Mouse (Mus musculus): ENCODE measurements around the gene Zfp85. TPM values are rescaled to one million over a fixed set of nuclear protein-coding genes. Genes with fewer than 3 reads are reported as not detected.

Zfp85 gene
- polyA plus RNA-seq (2014; fragmentation: Illumina TruSeq; extraction: RNeasy Lipid Tissue Mini Kit (QIAGEN cat#74804); ENCODE audit: low read depth, low replicate concordance) = 8.2 TPM

DNA sequence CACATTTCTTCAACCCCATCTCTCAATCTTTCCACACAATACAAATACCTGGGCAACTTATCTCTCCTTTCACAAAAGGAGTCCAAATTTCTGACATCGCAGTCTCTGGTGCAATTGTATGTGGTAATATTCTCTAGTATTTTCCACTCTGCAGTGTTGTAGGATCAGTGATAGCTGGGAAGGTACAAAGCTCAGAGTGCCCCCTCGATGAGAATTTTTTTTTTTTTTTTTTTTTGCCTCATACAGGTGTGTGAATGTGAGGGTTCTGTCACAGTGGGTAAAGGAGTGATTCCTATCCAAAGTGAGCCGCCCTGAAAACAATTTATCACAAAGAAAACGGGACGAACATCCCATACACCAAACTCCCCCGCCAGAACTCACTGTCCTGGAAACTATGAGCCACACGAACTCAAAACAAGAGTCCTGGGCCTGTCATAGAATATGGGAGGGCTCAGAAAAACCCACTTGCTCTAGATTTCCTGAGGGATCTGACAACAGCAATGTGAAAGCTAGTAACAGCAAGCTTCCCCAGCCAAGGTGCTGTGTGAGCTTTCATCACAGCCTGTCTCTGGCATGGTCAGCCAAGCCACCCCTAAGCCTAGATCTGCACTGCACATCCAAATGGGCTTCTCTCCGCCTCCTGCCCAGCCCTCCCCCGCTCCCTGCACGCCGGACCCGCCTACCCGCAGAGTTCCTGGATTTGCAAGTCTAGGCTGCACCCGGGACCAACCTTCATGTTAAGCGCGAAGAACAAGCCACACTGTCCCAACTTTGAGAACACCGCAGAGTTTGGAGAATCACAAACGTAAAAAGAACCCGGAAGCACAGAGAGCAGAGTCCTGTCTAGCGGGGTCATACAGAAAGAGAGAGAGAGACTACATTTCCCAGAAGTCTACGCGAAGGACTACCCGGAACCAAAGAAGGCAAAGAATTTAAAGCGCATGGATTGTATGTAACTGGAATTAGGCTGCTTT is at the start of gene Zfp85:
Gene Zfp85, minus strand, starts transcription at position 896 of the 974 bp plus-strand sequence.

GRCm38 (mm10) chr13:67779265-67780221 is 24.5 kb upstream of the Zfp85 start, which contains the start of gene Zfp493:
TSS of gene Zfp493 (plus strand) at chr13:67779693.

GRCm38 (mm10) chr13:67728641-67729318 is 26.2 kb downstream of the Zfp85 start, which contains the start of gene Zfp65:
TSS of gene Zfp65 (minus strand) at chr13:67729173.

Other genes with a start within 250 kb of the Zfp85 start
- gene Gm26965, start 229.1 kb downstream of the Zfp85 start, polyA plus RNA-seq (2014; fragmentation: Illumina TruSeq; extraction: RNeasy Lipid Tissue Mini Kit (QIAGEN cat#74804); ENCODE audit: low read depth, low replicate concordance) = not detected
- 9.1 TPM for gene Zfp87, start 229.1 kb downstream of the Zfp85 start, polyA plus RNA-seq (2014; fragmentation: Illumina TruSeq; extraction: RNeasy Lipid Tissue Mini Kit (QIAGEN cat#74804); ENCODE audit: low read depth, low replicate concordance)
- gene Zfp748, start 201.4 kb downstream of the Zfp85 start, polyA plus RNA-seq (2014; fragmentation: Illumina TruSeq; extraction: RNeasy Lipid Tissue Mini Kit (QIAGEN cat#74804); ENCODE audit: low read depth, low replicate concordance) = 8.8 TPM
- 15.0 TPM for gene Zfp729b, start 145.5 kb downstream of the Zfp85 start, polyA plus RNA-seq (2014; fragmentation: Illumina TruSeq; extraction: RNeasy Lipid Tissue Mini Kit (QIAGEN cat#74804); ENCODE audit: low read depth, low replicate concordance)
- gene Gm49345, start 117.5 kb downstream of the Zfp85 start, polyA plus RNA-seq (2014; fragmentation: Illumina TruSeq; extraction: RNeasy Lipid Tissue Mini Kit (QIAGEN cat#74804); ENCODE audit: low read depth, low replicate concordance) = not detected
- gene Zfp729a, start 117.4 kb downstream of the Zfp85 start, polyA plus RNA-seq (2014; fragmentation: Illumina TruSeq; extraction: RNeasy Lipid Tissue Mini Kit (QIAGEN cat#74804); ENCODE audit: low read depth, low replicate concordance) = 8.7 TPM
- gene Zfp738, start 68.2 kb downstream of the Zfp85 start, polyA plus RNA-seq (2014; fragmentation: Illumina TruSeq; extraction: RNeasy Lipid Tissue Mini Kit (QIAGEN cat#74804); ENCODE audit: low read depth, low replicate concordance) = 5.6 TPM
- 13.2 TPM for gene Zfp65, start 26.1 kb downstream of the Zfp85 start, polyA plus RNA-seq (2014; fragmentation: Illumina TruSeq; extraction: RNeasy Lipid Tissue Mini Kit (QIAGEN cat#74804); ENCODE audit: low read depth, low replicate concordance)
- 2.6 TPM for gene Zfp493, start 24.5 kb upstream of the Zfp85 start, polyA plus RNA-seq (2014; fragmentation: Illumina TruSeq; extraction: RNeasy Lipid Tissue Mini Kit (QIAGEN cat#74804); ENCODE audit: low read depth, low replicate concordance)
- 8.4 TPM for gene Zfp273, start 58.5 kb upstream of the Zfp85 start, polyA plus RNA-seq (2014; fragmentation: Illumina TruSeq; extraction: RNeasy Lipid Tissue Mini Kit (QIAGEN cat#74804); ENCODE audit: low read depth, low replicate concordance)
- 2.5 TPM for gene Gm10037, start 75.9 kb upstream of the Zfp85 start, polyA plus RNA-seq (2014; fragmentation: Illumina TruSeq; extraction: RNeasy Lipid Tissue Mini Kit (QIAGEN cat#74804); ENCODE audit: low read depth, low replicate concordance)
- not detected for gene BC048507, start 108.1 kb upstream of the Zfp85 start, polyA plus RNA-seq (2014; fragmentation: Illumina TruSeq; extraction: RNeasy Lipid Tissue Mini Kit (QIAGEN cat#74804); ENCODE audit: low read depth, low replicate concordance)

Measured in liver, adult 10 weeks (tissue).